Mouse (Mus musculus): ENCODE data around the gene Gstt4. TPM values are rescaled to one million over a fixed set of nuclear protein-coding genes. Genes with fewer than 3 reads are reported as not detected.
A peak's percentile ranks its signal among the peaks of the same experiment; 100 is the strongest.
"Not testable (repeated sequence)": the region's sequence is repeated elsewhere in the genome, so short reads cannot be mapped to it uniquely, and the experiment has no call there.

The Gstt4 gene
- polyA plus RNA-seq, 1 experiment from 2014 or later = not detected

DNA sequence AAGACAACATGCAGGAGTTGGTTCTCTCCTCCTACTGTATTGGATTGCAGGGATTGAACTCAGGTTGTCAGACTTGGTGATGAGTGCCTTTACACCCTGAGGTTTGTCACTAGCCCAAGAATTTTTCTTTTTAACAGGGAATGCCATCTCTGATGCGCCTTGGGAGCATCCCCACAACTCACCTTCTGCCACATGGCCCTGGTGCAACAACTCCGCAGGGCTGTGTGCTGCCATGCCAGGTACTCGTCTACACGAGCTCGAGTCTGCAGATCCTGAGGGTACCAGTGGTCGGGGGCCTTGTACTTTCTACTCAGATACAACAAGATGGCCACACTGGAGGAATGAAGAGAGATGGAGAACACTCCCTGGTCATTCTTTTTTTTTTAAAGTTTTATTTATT, 45.8 kb downstream of the Gstt4 start:
- H3K4me2 ChIP-seq (ENCODE audit: low read length) = no peak overlapping the region
- H3K4me1 ChIP-seq (replicated peaks; ENCODE audit: control insufficient read depth, insufficient read depth, low read length) = peaks cover 5% of the 10 kb centered on the region; the same call in 1 of the 2 replicates
- no peaks in the 10 kb centered on the region for H3K36me3 ChIP-seq (ENCODE audit: control insufficient read depth, insufficient read depth, low read length)
- ATAC-seq (replicated peaks; ENCODE audit: low FRiP score, low TSS enrichment, low read depth) = no peak
- no peak for DNase-seq (ENCODE audit: low spot score)
- H3K4me3 ChIP-seq (ENCODE audit: low read depth, low read length) = no peak overlapping the region
- H3K27me3 ChIP-seq (replicated peaks; ENCODE audit: control insufficient read depth, insufficient read depth, low read length) = 0 out of 2 replicates have a peak, but pooled peaks cover 3% of the 10 kb centered on the region
- no peak overlapping the region for H3K27ac ChIP-seq (ENCODE audit: low read depth)
- no peak overlapping the region for H3K9ac ChIP-seq (ENCODE audit: low read length)
- WGBS = 89% methylated on average over 6 of the region's 6 CpGs
- no peaks in the 10 kb centered on the region for H3K9me3 ChIP-seq (ENCODE audit: control insufficient read depth, low read length)

DNA sequence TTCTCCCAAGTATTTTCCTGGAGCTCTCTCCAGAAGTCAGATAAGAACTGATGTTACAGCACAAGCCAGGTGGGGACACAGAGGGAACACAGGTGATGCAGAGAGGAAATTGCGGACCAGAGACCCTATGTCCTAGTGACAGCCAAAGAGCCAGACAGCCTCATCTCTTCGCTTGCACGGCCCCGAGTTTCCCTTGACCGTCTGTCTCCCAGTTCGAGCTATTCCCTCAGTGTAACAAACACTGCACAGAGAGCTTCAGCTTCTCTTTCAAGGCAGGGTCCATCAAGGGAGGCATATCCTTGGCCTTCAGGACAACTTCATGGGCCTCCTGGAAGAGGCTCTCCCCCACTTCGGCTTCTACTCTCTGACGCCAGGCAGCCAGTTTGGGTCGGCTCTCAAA, 47.8 kb downstream of the Gstt4 start:
- 88% methylated on average over 9 of the region's 9 CpGs for WGBS
- H3K27ac ChIP-seq (ENCODE audit: low read depth) = no peak overlapping the region

DNA sequence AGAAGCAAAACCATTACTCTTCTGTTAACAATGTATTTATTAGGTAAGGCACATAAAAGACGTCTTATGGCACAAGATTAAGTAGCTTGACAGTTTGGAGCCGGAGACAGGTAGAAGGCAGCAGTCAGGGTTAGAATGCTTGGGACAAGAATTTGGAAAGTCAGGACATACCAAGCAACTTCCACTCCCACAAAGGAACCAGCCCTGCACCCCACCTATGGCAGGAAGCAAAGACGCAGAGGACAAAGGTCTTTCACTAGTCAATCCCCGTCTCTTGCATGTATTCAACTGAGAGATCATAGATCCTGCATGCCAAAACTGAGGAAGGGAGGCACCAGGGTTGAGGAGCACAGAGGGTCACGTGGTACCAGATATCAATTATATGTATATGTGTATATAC, 48.2 kb downstream of the Gstt4 start:
- H3K27me3 ChIP-seq (replicated peaks; ENCODE audit: control insufficient read depth, insufficient read depth, low read length) = no peaks in the 10 kb centered on the region
- no peaks in the 10 kb centered on the region for H3K9me3 ChIP-seq (ENCODE audit: control insufficient read depth, low read length)
- no peaks in the 10 kb centered on the region for H3K36me3 ChIP-seq (ENCODE audit: control insufficient read depth, insufficient read depth, low read length)
- no peak overlapping the region for H3K9ac ChIP-seq (ENCODE audit: low read length)
- no peak overlapping the region for H3K4me2 ChIP-seq (ENCODE audit: low read length)
- no peak for ATAC-seq (replicated peaks; ENCODE audit: low FRiP score, low TSS enrichment, low read depth)
- H3K27ac ChIP-seq (ENCODE audit: low read depth) = no peak overlapping the region
- H3K4me1 ChIP-seq (replicated peaks; ENCODE audit: control insufficient read depth, insufficient read depth, low read length) = peaks cover 5% of the 10 kb centered on the region; the same call in 1 of the 2 replicates
- no peak overlapping the region for H3K4me3 ChIP-seq (ENCODE audit: low read depth, low read length)
- WGBS = 89% methylated on average over 5 of the region's 5 CpGs
- DNase-seq (ENCODE audit: low spot score) = no peak

More for the DNA sequence above, 47.8 kb downstream of the Gstt4 start:
- Histone ChIP-seq H3K9me3 (ENCODE audit: control insufficient read depth, low read length) (no peaks in the 10 kb centered on the region), H3K4me1 (replicated peaks; ENCODE audit: control insufficient read depth, insufficient read depth, low read length) (peaks cover 5% of the 10 kb centered on the region; the same call in 1 of the 2 replicates), H3K4me3 (ENCODE audit: low read depth, low read length) (no peak overlapping the region), H3K36me3 (ENCODE audit: control insufficient read depth, insufficient read depth, low read length) (no peaks in the 10 kb centered on the region), H3K27me3 (replicated peaks; ENCODE audit: control insufficient read depth, insufficient read depth, low read length) (no peaks in the 10 kb centered on the region), H3K4me2 (ENCODE audit: low read length) (no peak overlapping the region), H3K9ac (ENCODE audit: low read length) (no peak overlapping the region)
- ATAC-seq (replicated peaks; ENCODE audit: low FRiP score, low TSS enrichment, low read depth) = no peak
- no peak for DNase-seq (ENCODE audit: low spot score)

DNA sequence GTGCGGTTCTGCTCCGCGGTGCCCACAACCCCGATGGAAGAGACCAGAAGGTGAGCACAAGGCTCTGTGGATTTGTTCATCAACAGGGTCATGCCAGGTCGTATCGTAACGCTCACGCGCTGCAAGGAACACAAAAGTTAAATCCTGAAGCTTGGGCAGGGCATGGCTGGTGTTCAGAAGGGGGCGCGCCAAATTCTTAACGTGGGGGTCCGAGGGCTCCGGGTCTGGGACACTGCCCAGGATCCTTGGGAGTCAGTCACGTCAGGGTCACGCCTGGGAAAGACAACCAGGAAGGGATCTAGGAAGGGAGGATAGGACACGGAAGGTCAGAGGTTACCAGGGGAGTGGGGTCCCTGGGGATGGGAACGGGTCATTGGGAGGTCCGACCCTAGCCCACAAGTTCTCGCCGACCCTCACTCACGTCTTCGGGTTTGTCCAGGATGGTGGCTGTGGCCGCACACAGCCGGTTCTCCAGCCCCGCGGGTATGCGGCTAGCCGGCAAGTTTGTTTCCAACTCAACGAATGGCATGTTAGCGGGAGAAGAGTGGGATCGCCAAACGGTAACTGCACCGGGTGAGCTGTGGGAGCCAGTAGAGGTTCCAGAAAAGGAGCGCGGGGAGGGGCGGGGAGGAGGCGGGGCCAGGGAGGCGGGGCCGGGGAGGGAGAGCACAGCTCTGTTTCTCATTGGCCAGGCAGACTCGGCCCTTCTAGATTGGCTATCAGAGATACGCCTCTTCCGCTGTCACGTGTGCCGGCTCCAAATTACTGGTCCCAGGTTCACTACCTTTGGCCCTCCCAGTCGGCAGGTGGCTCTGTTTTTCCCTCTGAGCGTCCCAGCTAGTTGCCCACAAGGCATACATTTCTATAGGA, 49.3 kb downstream of the Gstt4 start, which contains the start of gene Ddt:
Ddt (minus strand) TSS at position 620 of the 870 bp plus-strand sequence.
- peak; percentile 93 for DNase-seq (ENCODE audit: low spot score)
- peaks cover 5% of the 10 kb centered on the region; the same call in 1 of the 2 replicates for H3K4me1 ChIP-seq (replicated peaks; ENCODE audit: control insufficient read depth, insufficient read depth, low read length)
- WGBS = under 1% methylated on average over 44 of the region's 47 CpGs
- ATAC-seq (replicated peaks; ENCODE audit: low FRiP score, low TSS enrichment, low read depth) = peak; percentile 94
- no peaks in the 10 kb centered on the region for H3K27me3 ChIP-seq (replicated peaks; ENCODE audit: control insufficient read depth, insufficient read depth, low read length)
- H3K4me2 ChIP-seq (ENCODE audit: low read length) = peak within 1 kb of the TSS; percentile 89
- H3K9ac ChIP-seq (ENCODE audit: low read length) = peak within 1 kb of the TSS; percentile 57
- H3K36me3 ChIP-seq (ENCODE audit: control insufficient read depth, insufficient read depth, low read length) = no peaks in the 10 kb centered on the region
- H3K27ac ChIP-seq (ENCODE audit: low read depth) = no peak within 1 kb of the TSS
- H3K9me3 ChIP-seq (ENCODE audit: control insufficient read depth, low read length) = no peaks in the 10 kb centered on the region
- peak within 1 kb of the TSS; percentile 64 for H3K4me3 ChIP-seq (ENCODE audit: low read depth, low read length)

DNA sequence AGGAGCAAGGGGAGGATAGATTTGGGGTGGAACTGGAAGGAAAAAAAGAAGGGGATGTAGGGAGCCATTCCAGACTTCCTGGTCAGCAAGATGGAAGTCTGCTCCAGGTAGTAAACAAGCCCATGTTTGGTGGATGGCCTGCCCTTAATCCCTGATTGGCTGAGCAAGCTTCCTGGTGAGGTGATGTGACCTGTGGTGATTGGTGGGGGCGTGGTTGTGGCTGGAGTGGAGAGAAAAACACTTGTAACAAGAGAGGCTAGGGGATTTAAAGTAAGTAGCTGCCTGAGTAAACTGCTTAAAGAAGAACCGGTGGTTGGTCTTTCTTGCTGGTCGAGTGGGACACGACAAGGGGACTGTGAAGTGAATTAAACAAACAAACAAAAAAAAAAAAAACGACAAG, 54.6 kb downstream of the Gstt4 start:
- 26% methylated on average over 5 of the region's 5 CpGs for WGBS
- H3K9ac ChIP-seq (ENCODE audit: low read length); H3K4me2 ChIP-seq (ENCODE audit: low read length); ATAC-seq (replicated peaks; ENCODE audit: low FRiP score, low TSS enrichment, low read depth); H3K27me3 ChIP-seq (replicated peaks; ENCODE audit: control insufficient read depth, insufficient read depth, low read length); DNase-seq (ENCODE audit: low spot score); H3K9me3 ChIP-seq (ENCODE audit: control insufficient read depth, low read length); H3K36me3 ChIP-seq (ENCODE audit: control insufficient read depth, insufficient read depth, low read length); H3K4me3 ChIP-seq (ENCODE audit: low read depth, low read length); H3K4me1 ChIP-seq (replicated peaks; ENCODE audit: control insufficient read depth, insufficient read depth, low read length); H3K27ac ChIP-seq (ENCODE audit: low read depth): not testable (repeated sequence)

DNA sequence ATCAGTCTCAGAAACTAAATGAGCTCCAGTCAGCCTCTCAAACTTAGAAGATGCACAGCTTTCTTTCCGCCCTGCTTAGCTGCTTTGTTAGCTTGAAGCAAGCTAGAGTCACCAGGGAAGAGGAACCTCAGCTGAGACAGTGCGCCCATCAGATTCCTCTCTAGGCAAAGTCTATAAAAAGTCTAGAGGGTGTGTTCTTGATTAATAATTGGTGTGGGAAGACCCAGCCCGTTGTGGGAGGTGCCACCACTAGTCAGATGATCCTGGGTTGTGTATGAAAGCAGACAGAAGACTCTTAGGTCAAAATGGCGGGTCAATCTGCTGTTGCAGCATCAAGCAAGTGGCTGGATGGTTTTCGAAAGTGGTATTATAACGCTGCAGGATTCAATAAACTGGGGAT, 55.5 kb downstream of the Gstt4 start:
- Histone ChIP-seq H3K4me1 (replicated peaks; ENCODE audit: control insufficient read depth, insufficient read depth, low read length) (peaks cover 5% of the 10 kb centered on the region; the same call in 1 of the 2 replicates), H3K27ac (ENCODE audit: low read depth) (no peak overlapping the region), H3K36me3 (ENCODE audit: control insufficient read depth, insufficient read depth, low read length) (no peaks in the 10 kb centered on the region), H3K4me2 (ENCODE audit: low read length) (no peak overlapping the region), H3K9ac (ENCODE audit: low read length) (no peak overlapping the region), H3K4me3 (ENCODE audit: low read depth, low read length) (no peak overlapping the region), H3K9me3 (ENCODE audit: control insufficient read depth, low read length) (no peaks in the 10 kb centered on the region), H3K27me3 (replicated peaks; ENCODE audit: control insufficient read depth, insufficient read depth, low read length) (no peaks in the 10 kb centered on the region)
- DNase-seq (ENCODE audit: low spot score) (no peak), ATAC-seq (replicated peaks; ENCODE audit: low FRiP score, low TSS enrichment, low read depth) (no peak)
- 88% methylated on average over 6 of the region's 6 CpGs for WGBS

Other genes starting within 250 kb of the Gstt4 start
- gene Ggt5, start 233.2 kb downstream of the Gstt4 start, polyA plus RNA-seq (2014; fragmentation: Nextera tagmentation; extraction: Ambion mirVana) = 7.8 and 8.4 TPM in 2 replicates
- gene Susd2, start 178.5 kb downstream of the Gstt4 start, polyA plus RNA-seq (2014; fragmentation: Nextera tagmentation; extraction: Ambion mirVana) = 11.8 and 13.0 TPM in 2 replicates
- gene Cabin1, start 58.2 kb downstream of the Gstt4 start, polyA plus RNA-seq (2014; fragmentation: Nextera tagmentation; extraction: Ambion mirVana) = 39.7 and 47.2 TPM in 2 replicates
- 57.4 and 64.9 TPM in 2 replicates for gene Ddt, start 49.1 kb downstream of the Gstt4 start, polyA plus RNA-seq (2014; fragmentation: Nextera tagmentation; extraction: Ambion mirVana)
- gene Gm20441, start 41.6 kb downstream of the Gstt4 start, polyA plus RNA-seq (2014; fragmentation: Nextera tagmentation; extraction: Ambion mirVana) = not detected in 2 replicates
- gene Gstt3, start 41.1 kb downstream of the Gstt4 start, polyA plus RNA-seq (2014; fragmentation: Nextera tagmentation; extraction: Ambion mirVana) = 28.0 and 28.7 TPM in 2 replicates
- gene Gstt1, start 24.0 kb downstream of the Gstt4 start, polyA plus RNA-seq (2014; fragmentation: Nextera tagmentation; extraction: Ambion mirVana) = 11.4 and 11.6 TPM in 2 replicates
- gene Gstt2, start 14.9 kb upstream of the Gstt4 start, polyA plus RNA-seq (2014; fragmentation: Nextera tagmentation; extraction: Ambion mirVana) = 39.6 and 41.3 TPM in 2 replicates
- gene Mif, start 37.7 kb upstream of the Gstt4 start, polyA plus RNA-seq (2014; fragmentation: Nextera tagmentation; extraction: Ambion mirVana) = 3,019 and 3,193 TPM in 2 replicates
- gene Derl3, start 70.9 kb upstream of the Gstt4 start, polyA plus RNA-seq (2014; fragmentation: Nextera tagmentation; extraction: Ambion mirVana) = 2.2 and 2.6 TPM in 2 replicates
- gene Smarcb1, start 99.1 kb upstream of the Gstt4 start, polyA plus RNA-seq (2014; fragmentation: Nextera tagmentation; extraction: Ambion mirVana) = 189 and 192 TPM in 2 replicates
- gene Chchd10, start 110.6 kb upstream of the Gstt4 start, polyA plus RNA-seq (2014; fragmentation: Nextera tagmentation; extraction: Ambion mirVana) = 82.3 and 123 TPM in 2 replicates
- 40.9 and 56.8 TPM in 2 replicates for gene Mmp11, start 114.0 kb upstream of the Gstt4 start, polyA plus RNA-seq (2014; fragmentation: Nextera tagmentation; extraction: Ambion mirVana)
- not detected in 2 replicates for gene Gm867, start 118.1 kb upstream of the Gstt4 start, polyA plus RNA-seq (2014; fragmentation: Nextera tagmentation; extraction: Ambion mirVana)
- 0.73 TPM in 1 of 2 replicates, not detected in the other for gene Vpreb3, start 120.5 kb upstream of the Gstt4 start, polyA plus RNA-seq (2014; fragmentation: Nextera tagmentation; extraction: Ambion mirVana)
- gene Gm5134, start 132.0 kb upstream of the Gstt4 start, polyA plus RNA-seq (2014; fragmentation: Nextera tagmentation; extraction: Ambion mirVana) = not detected in 2 replicates
- 25.2 and 26.7 TPM in 2 replicates for gene Zfp280b, start 210.1 kb upstream of the Gstt4 start, polyA plus RNA-seq (2014; fragmentation: Nextera tagmentation; extraction: Ambion mirVana)

Measured in intestine, embryonic 14.5 days (tissue).